Mouse (Mus musculus): ENCODE results near the gene Adrm1. TPM values are rescaled to one million over a fixed set of nuclear protein-coding genes. Genes with fewer than 3 reads are reported as not detected.

Adrm1 gene
- polyA plus RNA-seq, 1 experiment from 2014 or later: 148 TPM

DNA sequence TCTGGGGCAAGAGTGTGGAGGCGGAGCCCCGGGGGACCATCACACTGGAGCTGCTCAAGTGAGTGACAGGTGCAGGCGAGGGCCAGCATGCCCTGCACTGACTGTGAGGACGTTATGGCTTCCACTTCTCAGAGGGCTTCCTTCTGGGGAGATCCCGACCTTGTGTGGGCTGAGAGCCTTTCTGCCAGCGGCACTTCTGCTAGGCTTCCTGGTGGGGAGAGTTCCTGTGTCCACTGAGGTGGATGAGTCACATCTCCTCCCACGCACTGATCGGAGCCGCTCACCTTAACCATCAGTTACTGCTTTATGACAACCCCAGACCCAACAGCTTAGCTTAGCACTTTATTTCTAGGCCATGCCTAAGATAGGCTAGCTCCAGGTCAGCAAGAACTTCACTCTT is 22.7 kb upstream of the Adrm1 start:
- Histone ChIP-seq H3K27me3 (ENCODE audit: control insufficient read depth, insufficient read depth, low read length) (no peaks in the 10 kb centered on the region), H3K4me2 (replicated peaks) (no peak overlapping the region), H3K4me3 (replicated peaks; ENCODE audit: low read length) (no peak overlapping the region), H3K36me3 (replicated peaks; ENCODE audit: control insufficient read depth, insufficient read depth) (peaks cover 96% of the 10 kb centered on the region), H3K4me1 (replicated peaks; ENCODE audit: control insufficient read depth, insufficient read depth, low read length) (no peaks in the 10 kb centered on the region), H3K9ac (no peak overlapping the region), H3K9me3 (ENCODE audit: control insufficient read depth, low read length) (no peaks in the 10 kb centered on the region), H3K27ac (no peak overlapping the region)
- 89% methylated on average over 9 of the region's 9 CpGs for WGBS
- no peak for ATAC-seq (ENCODE audit: low FRiP score)
- no peak for DNase-seq (ENCODE audit: low spot score)

DNA sequence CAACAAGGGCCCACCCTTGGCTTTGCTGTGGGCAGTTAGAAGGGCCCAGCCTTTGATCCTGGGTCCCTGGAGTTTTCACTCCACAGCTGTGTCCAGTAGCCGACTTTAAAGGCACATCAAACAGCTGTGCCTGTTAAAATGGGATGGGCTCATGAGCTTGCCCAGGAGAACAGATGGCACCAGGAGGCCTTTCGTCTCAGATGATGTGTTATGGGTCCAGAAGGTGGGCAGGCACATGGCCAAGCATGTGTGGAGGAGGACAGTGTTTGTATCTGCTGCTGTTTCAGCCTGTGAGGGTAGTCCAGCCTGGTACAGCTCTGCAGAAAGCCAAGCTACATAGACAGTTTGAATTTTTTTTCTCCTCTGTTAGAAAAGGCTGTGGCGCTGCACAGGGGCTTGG is 16.5 kb upstream of the Adrm1 start:
- Histone ChIP-seq H3K9ac (no peak overlapping the region), H3K4me1 (replicated peaks; ENCODE audit: control insufficient read depth, insufficient read depth, low read length) (no peaks in the 10 kb centered on the region), H3K36me3 (replicated peaks; ENCODE audit: control insufficient read depth, insufficient read depth) (peaks cover 89% of the 10 kb centered on the region), H3K4me3 (replicated peaks; ENCODE audit: low read length) (no peak overlapping the region), H3K9me3 (ENCODE audit: control insufficient read depth, low read length) (no peaks in the 10 kb centered on the region), H3K27me3 (ENCODE audit: control insufficient read depth, insufficient read depth, low read length) (no peaks in the 10 kb centered on the region), H3K4me2 (replicated peaks) (no peak overlapping the region), H3K27ac (no peak overlapping the region)
- DNase-seq (ENCODE audit: low spot score) (no peak), ATAC-seq (ENCODE audit: low FRiP score) (no peak)
- WGBS: 63% methylated on average over 3 of the region's 3 CpGs

DNA sequence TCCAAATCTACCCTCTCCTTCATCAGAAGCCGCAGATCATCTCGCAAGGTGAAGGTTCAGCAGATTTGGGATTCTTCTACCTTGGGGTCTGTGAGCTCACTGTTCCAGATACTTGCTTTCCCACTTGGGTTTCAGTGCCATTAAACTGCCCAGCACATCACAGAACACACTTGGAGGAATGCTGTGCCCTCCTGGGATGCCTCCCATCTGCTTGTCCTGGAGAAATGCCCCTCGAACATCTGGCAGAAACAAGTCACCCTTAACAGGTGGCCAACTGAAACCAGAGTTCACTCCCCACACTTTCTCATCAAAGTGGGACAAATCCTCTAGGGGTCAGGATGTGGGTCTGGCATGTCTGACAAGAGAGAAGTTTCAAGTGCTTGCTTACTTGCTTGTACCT is 12.7 kb upstream of the Adrm1 start:
- WGBS: 96% methylated on average over 3 of the region's 3 CpGs
- H3K4me3 ChIP-seq (replicated peaks; ENCODE audit: low read length): no peak overlapping the region
- H3K9me3 ChIP-seq (ENCODE audit: control insufficient read depth, low read length): no peaks in the 10 kb centered on the region
- no peak overlapping the region for H3K27ac ChIP-seq
- H3K36me3 ChIP-seq (replicated peaks; ENCODE audit: control insufficient read depth, insufficient read depth): peaks cover 92% of the 10 kb centered on the region
- no peak for ATAC-seq (ENCODE audit: low FRiP score)
- H3K9ac ChIP-seq: no peak overlapping the region
- H3K27me3 ChIP-seq (ENCODE audit: control insufficient read depth, insufficient read depth, low read length): no peaks in the 10 kb centered on the region
- no peaks in the 10 kb centered on the region for H3K4me1 ChIP-seq (replicated peaks; ENCODE audit: control insufficient read depth, insufficient read depth, low read length)
- DNase-seq (ENCODE audit: low spot score): no peak
- H3K4me2 ChIP-seq (replicated peaks): no peak overlapping the region

DNA sequence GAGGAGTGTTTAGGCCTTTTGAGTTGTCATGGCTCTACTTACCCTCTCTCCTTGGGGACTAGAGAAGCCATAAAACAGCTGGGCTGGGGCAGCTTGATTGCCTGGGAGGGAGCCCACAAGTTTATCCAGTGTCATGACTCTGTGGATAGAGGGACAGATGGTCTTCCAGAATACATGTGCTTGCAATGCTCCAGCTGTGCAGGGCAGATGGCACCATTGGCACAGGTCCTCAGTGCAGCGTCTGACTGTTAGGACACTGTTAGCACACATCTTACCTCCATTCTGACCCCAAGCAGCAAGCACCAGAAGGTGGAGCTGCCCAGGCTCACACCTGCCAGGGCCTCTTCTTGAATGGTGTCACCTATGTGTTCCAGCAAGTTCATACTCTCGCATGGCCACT is 5.4 kb upstream of the Adrm1 start:
- H3K4me2 ChIP-seq (replicated peaks): no peak overlapping the region
- no peak overlapping the region for H3K9ac ChIP-seq
- H3K27ac ChIP-seq: no peak overlapping the region
- H3K36me3 ChIP-seq (replicated peaks; ENCODE audit: control insufficient read depth, insufficient read depth): peaks cover 34% of the 10 kb centered on the region
- no peaks in the 10 kb centered on the region for H3K9me3 ChIP-seq (ENCODE audit: control insufficient read depth, low read length)
- peak; percentile 49; the same call in 1 of the 2 replicates for ATAC-seq (ENCODE audit: low FRiP score)
- DNase-seq (ENCODE audit: low spot score): no peak
- H3K27me3 ChIP-seq (ENCODE audit: control insufficient read depth, insufficient read depth, low read length): no peaks in the 10 kb centered on the region
- WGBS: 76% methylated on average over 2 of the region's 2 CpGs
- no peak overlapping the region for H3K4me3 ChIP-seq (replicated peaks; ENCODE audit: low read length)
- H3K4me1 ChIP-seq (replicated peaks; ENCODE audit: control insufficient read depth, insufficient read depth, low read length): no peaks in the 10 kb centered on the region

DNA sequence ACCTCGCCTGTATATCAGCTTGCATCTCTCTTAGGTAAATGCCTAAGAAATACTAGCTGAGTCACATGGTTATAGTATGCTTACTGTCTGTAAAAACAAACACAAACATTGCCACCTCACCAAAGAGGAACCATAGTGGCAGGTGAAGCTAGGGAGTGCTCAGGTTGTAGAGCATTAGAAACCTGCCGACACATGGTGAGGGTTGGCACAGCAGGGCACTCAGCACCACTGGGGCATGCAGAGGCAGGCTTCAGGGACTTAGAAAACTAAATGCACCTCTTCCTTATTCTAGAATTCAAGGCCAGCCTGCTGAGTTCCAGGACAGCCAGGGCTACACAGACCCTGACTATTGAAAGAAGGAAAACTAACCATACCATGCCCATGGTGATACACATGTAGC is 4.4 kb upstream of the Adrm1 start:
- H3K4me3 ChIP-seq (replicated peaks; ENCODE audit: low read length): no peak overlapping the region

DNA sequence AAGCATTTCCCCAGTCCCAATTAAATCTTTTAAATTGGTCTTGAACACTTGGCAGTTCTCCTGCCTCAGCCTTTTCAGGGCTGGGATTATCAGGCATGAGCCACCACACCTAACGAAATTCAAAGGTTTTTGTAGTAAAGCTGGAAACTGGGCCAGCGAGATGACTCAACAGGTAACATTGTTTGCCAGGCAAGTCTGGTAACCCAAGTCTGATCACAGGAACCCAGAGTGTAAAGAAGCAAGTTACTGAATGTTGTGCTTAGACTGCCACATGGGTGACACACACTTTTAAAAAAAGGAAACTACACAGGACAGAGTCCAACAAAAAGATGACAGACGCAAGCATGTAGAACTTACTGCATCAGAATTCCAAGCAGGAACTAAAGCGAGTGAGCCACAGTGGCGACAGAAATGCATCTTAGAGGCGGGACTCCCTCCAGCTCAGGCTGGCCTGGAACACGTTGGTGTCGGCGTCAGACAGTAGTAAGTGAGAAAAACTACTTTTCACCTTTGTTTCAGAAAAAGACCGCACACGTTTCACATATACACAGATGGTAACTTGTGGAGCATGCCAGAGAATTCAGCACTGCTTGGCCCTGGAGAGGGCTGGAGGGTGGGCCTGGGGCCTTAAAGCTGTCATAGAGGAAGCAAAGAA is 1.0 kb upstream of the Adrm1 start:
- H3K4me2 ChIP-seq (replicated peaks): no peak overlapping the region
- no peak for ATAC-seq (ENCODE audit: low FRiP score)
- peaks cover 12% of the 10 kb centered on the region for H3K4me1 ChIP-seq (replicated peaks; ENCODE audit: control insufficient read depth, insufficient read depth, low read length)
- 89% methylated on average over 11 of the region's 11 CpGs for WGBS
- H3K9me3 ChIP-seq (ENCODE audit: control insufficient read depth, low read length): no peaks in the 10 kb centered on the region
- H3K9ac ChIP-seq: 0 out of 2 replicates have a peak overlapping the region, but pooled peaks have one; percentile 51
- no peak overlapping the region for H3K27ac ChIP-seq
- H3K27me3 ChIP-seq (ENCODE audit: control insufficient read depth, insufficient read depth, low read length): no peaks in the 10 kb centered on the region
- peaks cover 23% of the 10 kb centered on the region for H3K36me3 ChIP-seq (replicated peaks; ENCODE audit: control insufficient read depth, insufficient read depth)
- no peak overlapping the region for H3K4me3 ChIP-seq (replicated peaks; ENCODE audit: low read length)
- no peak for DNase-seq (ENCODE audit: low spot score)

More for the DNA sequence above, 4.4 kb upstream of the Adrm1 start:
- H3K9ac ChIP-seq: no peak overlapping the region
- no peaks in the 10 kb centered on the region for H3K4me1 ChIP-seq (replicated peaks; ENCODE audit: control insufficient read depth, insufficient read depth, low read length)
- peaks cover 24% of the 10 kb centered on the region for H3K36me3 ChIP-seq (replicated peaks; ENCODE audit: control insufficient read depth, insufficient read depth)
- no peak for DNase-seq (ENCODE audit: low spot score)
- H3K4me2 ChIP-seq (replicated peaks): no peak overlapping the region
- no peak overlapping the region for H3K27ac ChIP-seq
- no peaks in the 10 kb centered on the region for H3K27me3 ChIP-seq (ENCODE audit: control insufficient read depth, insufficient read depth, low read length)
- ATAC-seq (ENCODE audit: low FRiP score): no peak
- 89% methylated on average over 2 of the region's 2 CpGs for WGBS
- no peaks in the 10 kb centered on the region for H3K9me3 ChIP-seq (ENCODE audit: control insufficient read depth, low read length)

DNA sequence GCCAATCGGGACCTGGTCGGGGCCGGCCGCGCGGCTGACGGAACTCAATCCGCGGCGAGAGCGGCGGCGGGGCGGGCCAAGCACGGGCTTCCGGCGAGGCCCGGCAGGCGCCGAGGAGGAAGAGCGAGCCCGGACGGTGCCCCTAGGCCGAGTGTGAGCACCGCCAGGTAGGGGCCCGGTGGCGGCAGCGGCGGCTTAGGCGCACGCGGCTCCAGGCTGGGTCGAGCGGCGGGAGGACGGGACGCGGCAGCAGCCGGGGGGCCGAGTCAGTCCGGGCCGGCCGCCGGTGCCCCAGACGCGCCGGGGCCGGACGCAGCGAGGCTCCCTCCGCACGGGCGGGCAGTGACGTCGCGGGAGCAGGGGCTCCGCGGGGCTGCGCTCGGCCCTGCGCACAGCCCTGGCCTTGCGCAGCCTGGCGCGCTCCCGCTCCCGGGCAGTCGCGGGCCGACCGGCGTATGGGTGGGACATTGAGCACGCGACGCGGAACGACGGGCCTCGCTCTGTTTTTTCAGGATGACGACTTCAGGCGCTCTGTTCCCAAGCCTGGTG is 311 bp downstream of the Adrm1 start:
- under 1% methylated on average over 67 of the region's 80 CpGs for WGBS
- peak overlapping the region; percentile 94 for H3K27ac ChIP-seq
- peak overlapping the region; percentile 99 for H3K4me3 ChIP-seq (replicated peaks; ENCODE audit: low read length)
- H3K27me3 ChIP-seq (ENCODE audit: control insufficient read depth, insufficient read depth, low read length): no peaks in the 10 kb centered on the region
- no peaks in the 10 kb centered on the region for H3K9me3 ChIP-seq (ENCODE audit: control insufficient read depth, low read length)
- peak overlapping the region; percentile 97 for H3K9ac ChIP-seq
- H3K4me1 ChIP-seq (replicated peaks; ENCODE audit: control insufficient read depth, insufficient read depth, low read length): peaks cover 12% of the 10 kb centered on the region
- ATAC-seq (ENCODE audit: low FRiP score) (peak; percentile 64), DNase-seq (ENCODE audit: low spot score) (peak; percentile 42)
- H3K36me3 ChIP-seq (replicated peaks; ENCODE audit: control insufficient read depth, insufficient read depth): peaks cover 36% of the 10 kb centered on the region
- peak overlapping the region; percentile 95 for H3K4me2 ChIP-seq (replicated peaks)

DNA sequence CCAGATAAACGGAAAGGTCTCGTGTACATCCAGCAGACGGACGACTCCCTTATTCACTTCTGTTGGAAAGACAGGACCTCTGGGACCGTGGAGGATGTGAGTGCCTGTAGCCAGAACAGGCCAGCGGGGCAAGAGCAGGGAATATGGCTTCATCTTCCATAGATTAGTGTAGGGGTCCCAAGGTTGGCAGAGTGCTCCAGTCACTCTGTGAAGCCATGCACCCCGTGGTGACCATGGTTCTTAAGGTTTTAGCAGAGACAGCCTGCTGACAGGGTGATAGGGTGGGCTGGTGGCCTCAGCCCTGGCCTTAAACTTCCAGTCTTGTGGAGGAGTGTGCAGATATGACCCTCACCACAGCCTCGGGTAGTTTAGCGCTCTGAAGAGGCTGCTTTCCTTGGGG is 867 bp downstream of the Adrm1 start:
- Histone ChIP-seq H3K4me3 (replicated peaks; ENCODE audit: low read length) (peak overlapping the region; percentile 99), H3K4me1 (replicated peaks; ENCODE audit: control insufficient read depth, insufficient read depth, low read length) (peaks cover 12% of the 10 kb centered on the region), H3K9me3 (ENCODE audit: control insufficient read depth, low read length) (no peaks in the 10 kb centered on the region), H3K4me2 (replicated peaks) (peak overlapping the region; percentile 95), H3K9ac (peak overlapping the region; percentile 97), H3K27me3 (ENCODE audit: control insufficient read depth, insufficient read depth, low read length) (no peaks in the 10 kb centered on the region), H3K36me3 (replicated peaks; ENCODE audit: control insufficient read depth, insufficient read depth) (peaks cover 42% of the 10 kb centered on the region), H3K27ac (peak overlapping the region; percentile 94; the same call in 1 of the 2 replicates)
- no peak for ATAC-seq (ENCODE audit: low FRiP score)
- no peak for DNase-seq (ENCODE audit: low spot score)
- WGBS: 7% methylated on average over 5 of the region's 9 CpGs

GRCm38 (mm10) chr2:180173163-180173562 is 1.9 kb downstream of the Adrm1 start:
- H3K9me3 ChIP-seq (ENCODE audit: control insufficient read depth, low read length): no peaks in the 10 kb centered on the region
- peak overlapping the region; percentile 95 for H3K4me2 ChIP-seq (replicated peaks)
- no peak for ATAC-seq (ENCODE audit: low FRiP score)
- WGBS: 87% methylated on average over 4 of the region's 4 CpGs
- H3K9ac ChIP-seq: 0 out of 2 replicates have a peak overlapping the region, but pooled peaks have one; percentile 97
- peaks cover 52% of the 10 kb centered on the region for H3K36me3 ChIP-seq (replicated peaks; ENCODE audit: control insufficient read depth, insufficient read depth)
- peak overlapping the region; percentile 99; the same call in 1 of the 2 replicates for H3K4me3 ChIP-seq (replicated peaks; ENCODE audit: low read length)
- peaks cover 12% of the 10 kb centered on the region for H3K4me1 ChIP-seq (replicated peaks; ENCODE audit: control insufficient read depth, insufficient read depth, low read length)
- no peak for DNase-seq (ENCODE audit: low spot score)
- H3K27me3 ChIP-seq (ENCODE audit: control insufficient read depth, insufficient read depth, low read length): no peaks in the 10 kb centered on the region
- no peak overlapping the region for H3K27ac ChIP-seq
